Mouse (Mus musculus): Measurements from ENCODE around the gene Zfyve19. TPM values are rescaled to one million over a fixed set of nuclear protein-coding genes. Genes with fewer than 3 reads are reported as not detected.

Zfyve19 gene
- total RNA-seq, 1 experiment: 19.8 TPM

GRCm38 (mm10) chr2:119196316-119197108 is 11.9 kb upstream of the Zfyve19 start:
- no peak for TF ChIP-seq ZC3H11A (IDR thresholded peaks at IDR 0.05; ENCODE audit: borderline replicate concordance, low read depth, low read length)
- no peak for TF ChIP-seq MAFK (IDR thresholded peaks at IDR 0.05; ENCODE audit: insufficient read depth, low read depth, low read length)
- no peak for TF ChIP-seq HCFC1 (IDR thresholded peaks at IDR 0.05; ENCODE audit: borderline replicate concordance, insufficient read depth, low read length)
- DNase-seq (ENCODE audit: low read depth, low spot score): no peak
- in situ Hi-C loops (cut with MboI; ENCODE audit: low sequenced_read_pairs in 2 of 2, unreplicated experiment in 2 of 2): no loop called here
- Histone ChIP-seq H3K27ac (ENCODE audit: insufficient read depth, low read depth, low read length, poor library complexity, severe bottlenecking) (no peak overlapping the region), H3K9ac (ENCODE audit: insufficient read depth, low read depth, low read length, poor library complexity, severe bottlenecking) (no peak overlapping the region), H3K4me1 (ENCODE audit: control insufficient read depth in 2 of 2, insufficient read depth in 2 of 2, low read length in 2 of 2, poor library complexity in 1 of 2) (peaks cover 0 to 9% of the 10 kb centered on the region in 2 experiments; a peak in 2 of 4 replicates), H3K9me3 (ENCODE audit: control insufficient read depth, insufficient read depth, low read depth, low read length) (no peaks in the 10 kb centered on the region), H3K36me3 (ENCODE audit: control insufficient read depth, insufficient read depth, low read length, poor library complexity, severe bottlenecking) (no peaks in the 10 kb centered on the region), H3K4me3 (ENCODE audit: insufficient read depth in 1 of 2, low read depth in 1 of 2, low read length in 2 of 2, poor library complexity in 1 of 2, severe bottlenecking in 1 of 2) (no peak overlapping the region)

- H3K36me3 ChIP-seq (ENCODE audit: control insufficient read depth, insufficient read depth, low read length, poor library complexity, severe bottlenecking): no peaks in the 10 kb centered on the region
- no peak overlapping the region for H3K27ac ChIP-seq (ENCODE audit: insufficient read depth, low read depth, low read length, poor library complexity, severe bottlenecking)
- DNase-seq (ENCODE audit: low read depth, low spot score): no peak
- no peak overlapping the region for H3K9ac ChIP-seq (ENCODE audit: insufficient read depth, low read depth, low read length, poor library complexity, severe bottlenecking)
- TF ChIP-seq ZNF384 (IDR thresholded peaks at IDR 0.05; ENCODE audit: low read depth, low read length) (no peak), ZC3H11A (IDR thresholded peaks at IDR 0.05; ENCODE audit: borderline replicate concordance, low read depth, low read length) (no peak)
- no peak overlapping the region for H3K4me3 ChIP-seq (ENCODE audit: insufficient read depth in 1 of 2, low read depth in 1 of 2, low read length in 2 of 2, poor library complexity in 1 of 2, severe bottlenecking in 1 of 2)
- in situ Hi-C loops (cut with MboI; ENCODE audit: low sequenced_read_pairs in 2 of 2, unreplicated experiment in 2 of 2): no loop called here
- H3K9me3 ChIP-seq (ENCODE audit: control insufficient read depth, insufficient read depth, low read depth, low read length): no peaks in the 10 kb centered on the region
- peaks cover 0 to 9% of the 10 kb centered on the region in 2 experiments; a peak in 2 of 4 replicates for H3K4me1 ChIP-seq (ENCODE audit: control insufficient read depth in 2 of 2, insufficient read depth in 2 of 2, low read length in 2 of 2, poor library complexity in 1 of 2)
Observed at GRCm38 (mm10) chr2:119197493-119197892, 10.9 kb upstream of the Zfyve19 start.

GRCm38 (mm10) chr2:119198049-119198448 is 10.4 kb upstream of the Zfyve19 start:
- Histone ChIP-seq H3K4me3 (ENCODE audit: insufficient read depth in 1 of 2, low read depth in 1 of 2, low read length in 2 of 2, poor library complexity in 1 of 2, severe bottlenecking in 1 of 2) (no peak overlapping the region), H3K4me1 (ENCODE audit: control insufficient read depth in 2 of 2, insufficient read depth in 2 of 2, low read length in 2 of 2, poor library complexity in 1 of 2) (peaks cover 0 to 9% of the 10 kb centered on the region in 2 experiments; a peak in 2 of 4 replicates), H3K27ac (ENCODE audit: insufficient read depth, low read depth, low read length, poor library complexity, severe bottlenecking) (no peak overlapping the region), H3K9ac (ENCODE audit: insufficient read depth, low read depth, low read length, poor library complexity, severe bottlenecking) (no peak overlapping the region), H3K36me3 (ENCODE audit: control insufficient read depth, insufficient read depth, low read length, poor library complexity, severe bottlenecking) (no peaks in the 10 kb centered on the region), H3K9me3 (ENCODE audit: control insufficient read depth, insufficient read depth, low read depth, low read length) (no peaks in the 10 kb centered on the region)
- TF ChIP-seq ZC3H11A (IDR thresholded peaks at IDR 0.05; ENCODE audit: borderline replicate concordance, low read depth, low read length): no peak
- TF ChIP-seq MAFK (IDR thresholded peaks at IDR 0.05; ENCODE audit: insufficient read depth, low read depth, low read length): no peak
- TF ChIP-seq ZNF384 (IDR thresholded peaks at IDR 0.05; ENCODE audit: low read depth, low read length): no peak
- no peak for TF ChIP-seq CHD2 (IDR thresholded peaks at IDR 0.05; ENCODE audit: low read depth, low read length)
- no peak for TF ChIP-seq HCFC1 (IDR thresholded peaks at IDR 0.05; ENCODE audit: borderline replicate concordance, insufficient read depth, low read length)
- in situ Hi-C loops (cut with MboI; ENCODE audit: low sequenced_read_pairs in 2 of 2, unreplicated experiment in 2 of 2): no loop called here
- DNase-seq (ENCODE audit: low read depth, low spot score): no peak

GRCm38 (mm10) chr2:119198934-119199333 is 9.5 kb upstream of the Zfyve19 start:
- Histone ChIP-seq H3K36me3 (ENCODE audit: control insufficient read depth, insufficient read depth, low read length, poor library complexity, severe bottlenecking) (no peaks in the 10 kb centered on the region), H3K4me1 (ENCODE audit: control insufficient read depth in 2 of 2, insufficient read depth in 2 of 2, low read length in 2 of 2, poor library complexity in 1 of 2) (peaks cover 0 to 7% of the 10 kb centered on the region in 2 experiments; a peak in 1 of 4 replicates), H3K9ac (ENCODE audit: insufficient read depth, low read depth, low read length, poor library complexity, severe bottlenecking) (no peak overlapping the region), H3K4me3 (ENCODE audit: insufficient read depth in 1 of 2, low read depth in 1 of 2, low read length in 2 of 2, poor library complexity in 1 of 2, severe bottlenecking in 1 of 2) (no peak overlapping the region), H3K9me3 (ENCODE audit: control insufficient read depth, insufficient read depth, low read depth, low read length) (no peaks in the 10 kb centered on the region), H3K27ac (ENCODE audit: insufficient read depth, low read depth, low read length, poor library complexity, severe bottlenecking) (no peak overlapping the region)
- in situ Hi-C loops (cut with MboI; ENCODE audit: low sequenced_read_pairs in 2 of 2, unreplicated experiment in 2 of 2): no loop called here
- DNase-seq (ENCODE audit: low read depth, low spot score): no peak
- TF ChIP-seq MAFK (IDR thresholded peaks at IDR 0.05; ENCODE audit: insufficient read depth, low read depth, low read length): no peak
- TF ChIP-seq HCFC1 (IDR thresholded peaks at IDR 0.05; ENCODE audit: borderline replicate concordance, insufficient read depth, low read length): no peak
- TF ChIP-seq ZNF384 (IDR thresholded peaks at IDR 0.05; ENCODE audit: low read depth, low read length): no peak
- TF ChIP-seq ZC3H11A (IDR thresholded peaks at IDR 0.05; ENCODE audit: borderline replicate concordance, low read depth, low read length): no peak
- no peak for TF ChIP-seq CHD2 (IDR thresholded peaks at IDR 0.05; ENCODE audit: low read depth, low read length)
